Mouse (Mus musculus) heart, adult 2 months (tissue): ENCODE data around the gene Gm17402.

Experiments used
- CTCF ChIP-seq: fragments of 200-600 bp; IDR thresholded peaks from 2 replicates; pipeline ENCODE4 v1.8.1; 2022; ENCODE audit warnings: antibody characterized with exemption, mild to moderate bottlenecking, moderate library complexity
- EP300 ChIP-seq: fragments of 200-500 bp; IDR thresholded peaks from 2 replicates; pipeline ENCODE4 v1.6.1; 2011; ENCODE audit warnings: low read depth, low read length, control low read depth; ENCODE audit not compliant: insufficient read depth
- POLR2A ChIP-seq: fragments of 200-500 bp; IDR thresholded peaks from 2 replicates; pipeline ENCODE4 v1.6.1; 2011; ENCODE audit warnings: mild to moderate bottlenecking, low read depth, low read length, control low read depth; ENCODE audit not compliant: insufficient read depth

DNA sequence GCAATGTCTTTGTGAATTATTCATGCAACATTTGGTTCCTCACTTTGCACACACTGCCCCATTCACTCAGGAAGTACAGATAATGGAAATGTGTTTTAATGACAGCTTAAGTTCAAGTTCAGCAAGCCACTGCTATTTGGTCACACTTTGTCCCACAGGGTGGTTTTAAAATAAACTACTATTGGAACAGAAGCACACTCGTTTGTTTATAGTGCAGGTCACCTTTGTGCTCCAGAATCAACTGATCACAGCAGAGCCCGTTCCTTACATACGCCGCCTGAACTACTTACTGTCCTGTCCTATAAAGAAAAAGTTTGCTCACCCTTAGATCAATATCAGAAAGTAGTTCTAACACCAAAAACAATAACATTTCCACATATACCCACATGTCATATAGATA, 52.5 kb downstream of the Gm17402 start:
- no peak for TF ChIP-seq CTCF
- TF ChIP-seq POLR2A, result no peak
- TF ChIP-seq EP300, result no peak
